Mouse (Mus musculus) lung, postnatal 4 days (tissue): Measurements from ENCODE around the gene Trim34b.
"Not testable (repeated sequence)": the region's sequence is repeated elsewhere in the genome, so short reads cannot be mapped to it uniquely, and the experiment has no call there.

Source experiments
- DNase-seq, 2 experiments: peaks; one replicate each; pipeline ENCODE4 v3.0.0; 2021

Gene Trim34b

GRCm38 (mm10) chr7:104329171-104329570 lies at the start of gene Trim34b:
TSS of gene Trim34b (plus strand) at chr7:104329471.
- not testable (repeated sequence) for DNase-seq

- peak in 1 of 2 experiments; percentile 11 for DNase-seq
These were observed 41.5 kb upstream of the Trim34b start, which contains the start of gene Trim5 for GRCm38 (mm10) chr7:104287576-104288443. TSS of gene Trim5 (minus strand) at chr7:104288094.

- no peak for DNase-seq
These were observed 38.6 kb upstream of the Trim34b start for GRCm38 (mm10) chr7:104290641-104291040.

- DNase-seq = no peak
These were observed 37.5 kb upstream of the Trim34b start for GRCm38 (mm10) chr7:104291638-104292400.

GRCm38 (mm10) chr7:104314796-104315353 lies 14.4 kb upstream of the Trim34b start:
- peak in 1 of 2 experiments; percentile 20 for DNase-seq

- DNase-seq = not testable (repeated sequence)
These were observed 13.7 kb upstream of the Trim34b start, which contains the start of gene Trim12a for GRCm38 (mm10) chr7:104315369-104316080. TSS of gene Trim12a (minus strand) at chr7:104315466.

GRCm38 (mm10) chr7:104322028-104322427 lies 7.2 kb upstream of the Trim34b start:
- no peak for DNase-seq

- not testable (repeated sequence) for DNase-seq
These were observed 6.3 kb downstream of the Trim34b start for GRCm38 (mm10) chr7:104335547-104335946.

GRCm38 (mm10) chr7:104340744-104341143 lies 11.5 kb downstream of the Trim34b start:
- not testable (repeated sequence) for DNase-seq

- DNase-seq = not testable (repeated sequence)
These were observed 18.8 kb downstream of the Trim34b start for GRCm38 (mm10) chr7:104348043-104348442.

GRCm38 (mm10) chr7:104352717-104353599 lies 23.7 kb downstream of the Trim34b start, which contains the start of gene Trim12c:
TSS of gene Trim12c (minus strand) at chr7:104353362.
- peak; percentile 76 to 79 for DNase-seq

- no peak for DNase-seq
These were observed 24.3 kb downstream of the Trim34b start for GRCm38 (mm10) chr7:104353600-104353967.

GRCm38 (mm10) chr7:104366339-104366738 lies 37.1 kb downstream of the Trim34b start:
- DNase-seq = no peak

- DNase-seq = peak; percentile 26 to 30
These were observed 40.6 kb downstream of the Trim34b start, which contains the start of gene Trim30b for GRCm38 (mm10) chr7:104369736-104370414. TSS of gene Trim30b (minus strand) at chr7:104369884.
